Mouse (Mus musculus) G1E (cell line): ENCODE results near the gene Zfp169.

Experiments
- CTCF ChIP-seq: IDR thresholded peaks from 2 replicates; pipeline ENCODE4 v1.5.1; 2012; ENCODE audit warnings: low read depth, low read length, inconsistent platforms, mixed read lengths
- GATA1 ChIP-seq: IDR thresholded peaks from 2 replicates; pipeline ENCODE4 v1.6.1; 2012; ENCODE audit warnings: borderline replicate concordance, low read length, inconsistent platforms, mixed read lengths
- GATA2 ChIP-seq: IDR thresholded peaks from 2 replicates; pipeline ENCODE4 v1.6.1; 2012; ENCODE audit warnings: low read depth, low read length, inconsistent platforms, borderline replicate concordance
- POLR2AphosphoS5 ChIP-seq: IDR thresholded peaks from 2 replicates; pipeline ENCODE4 v1.6.1; 2012; ENCODE audit warnings: low read depth, low read length, inconsistent platforms; ENCODE audit not compliant: insufficient replicate concordance
- TAL1 ChIP-seq: conservative IDR thresholded peaks from 2 replicates; pipeline ENCODE4 v1.6.1; 2012; ENCODE audit warnings: low read depth, low read length, inconsistent platforms, mixed read lengths

DNA sequence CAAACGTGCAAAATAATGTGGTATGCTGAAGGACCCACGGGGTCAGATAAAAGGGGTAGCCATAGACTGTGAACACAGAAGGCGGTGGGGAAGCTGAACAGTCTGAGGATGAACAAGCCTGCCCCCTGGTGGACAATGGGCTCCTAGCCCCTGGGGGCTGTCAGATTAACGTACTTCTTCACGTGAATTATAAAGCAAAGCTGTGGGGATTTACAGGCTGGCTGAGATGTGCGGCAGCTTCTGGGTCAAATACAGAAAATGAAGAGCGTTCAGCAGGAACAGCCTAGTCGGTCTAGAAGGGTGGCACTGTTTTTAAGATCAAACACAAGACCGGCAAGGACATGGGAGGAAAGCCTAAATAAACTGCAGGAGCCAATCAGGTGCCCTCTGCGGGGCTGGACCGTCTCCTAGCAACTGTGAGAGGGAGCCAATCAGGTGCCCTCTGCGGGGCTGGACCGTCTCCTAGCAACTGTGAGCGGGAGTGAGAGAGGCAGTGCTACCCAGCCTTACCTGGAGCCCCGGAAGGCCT, 15.5 kb downstream of the Zfp169 start:
- peak; percentile 67 for TF ChIP-seq CTCF
- TF ChIP-seq POLR2AphosphoS5, result no peak
- TF ChIP-seq GATA2, result no peak
- TF ChIP-seq GATA1, result no peak
- TF ChIP-seq TAL1, result no peak
